Mouse (Mus musculus) liver, embryonic 14.5 days (tissue): Measurements from ENCODE around the gene Csnk2a1.

Experiments used
- CTCF ChIP-seq: IDR thresholded peaks from 2 replicates; pipeline ENCODE4 v1.5.1; 2016; ENCODE audit warnings: antibody characterized with exemption, low read depth, control low read depth
- EP300 ChIP-seq: IDR thresholded peaks from 2 replicates; pipeline ENCODE4 v1.6.1; 2016; ENCODE audit warnings: antibody characterized with exemption, low read depth

GRCm38 (mm10) chr2:152259739-152260138, 33.1 kb downstream of the Csnk2a1 start:
- no peak for TF ChIP-seq CTCF
- no peak for TF ChIP-seq EP300
